Mouse (Mus musculus): ENCODE measurements around the gene Rfx8. TPM values are rescaled to one million over a fixed set of nuclear protein-coding genes. Genes with fewer than 3 reads are reported as not detected.

Gene Rfx8
- polyA plus RNA-seq, 1 experiment, result 0.02 TPM

GRCm38 (mm10) chr1:39710604-39711003 is 10.2 kb downstream of the Rfx8 start:
- no peaks in the 10 kb centered on the region for H3K79me3 ChIP-seq (ENCODE audit: low read depth)
- no peak overlapping the region for H3ac ChIP-seq (ENCODE audit: control insufficient read depth, insufficient read length, low read depth)
- no peaks in the 10 kb centered on the region for H3K27me3 ChIP-seq (ENCODE audit: control insufficient read depth, insufficient read depth, insufficient read length)
- H3K79me2 ChIP-seq (ENCODE audit: control insufficient read depth, insufficient read depth), result no peaks in the 10 kb centered on the region
- no peaks in the 10 kb centered on the region for H3K36me3 ChIP-seq (ENCODE audit: control insufficient read depth, insufficient read depth)
- no peak for TF ChIP-seq FOSL1 (IDR thresholded peaks at IDR 0.05; ENCODE audit: insufficient read depth, low read length, poor library complexity, severe bottlenecking)
- H3K4me3 ChIP-seq (ENCODE audit: insufficient read depth, poor library complexity, severe bottlenecking), result no peak overlapping the region

GRCm38 (mm10) chr1:39710016-39710415 is 10.8 kb downstream of the Rfx8 start:
- H3K79me2 ChIP-seq (ENCODE audit: control insufficient read depth, insufficient read depth), result no peaks in the 10 kb centered on the region

DNA sequence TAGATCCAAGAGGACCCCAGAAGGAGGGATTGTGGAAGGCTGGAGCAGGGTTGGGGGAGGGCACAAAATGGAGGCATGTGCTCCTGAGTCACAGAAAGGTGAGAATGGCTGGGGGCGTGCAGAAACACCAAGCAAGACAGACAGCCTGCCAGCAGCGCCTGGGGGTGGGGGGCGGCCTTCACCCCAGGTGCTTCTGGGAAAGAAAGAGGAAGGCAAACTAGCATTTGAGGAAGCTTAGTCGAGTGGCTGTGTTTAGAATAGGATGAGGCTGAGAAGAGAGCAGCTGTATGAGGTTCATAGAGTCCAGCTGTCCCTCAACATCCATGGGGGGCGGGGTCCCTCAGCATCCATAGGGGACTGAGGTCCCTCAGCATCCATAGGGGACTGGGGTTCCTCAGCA is 12.0 kb downstream of the Rfx8 start:
- Histone ChIP-seq H3K27me3 (ENCODE audit: control insufficient read depth, insufficient read depth, insufficient read length) (no peaks in the 10 kb centered on the region), H3K79me3 (ENCODE audit: low read depth) (no peaks in the 10 kb centered on the region), H3K79me2 (ENCODE audit: control insufficient read depth, insufficient read depth) (no peaks in the 10 kb centered on the region), H3K4me3 (ENCODE audit: insufficient read depth, poor library complexity, severe bottlenecking) (no peak overlapping the region), H3ac (ENCODE audit: control insufficient read depth, insufficient read length, low read depth) (no peak overlapping the region), H3K36me3 (ENCODE audit: control insufficient read depth, insufficient read depth) (no peaks in the 10 kb centered on the region)
- no peak for TF ChIP-seq CEBPB (IDR thresholded peaks at IDR 0.05; ENCODE audit: low read depth)
- TF ChIP-seq MAX (IDR thresholded peaks at IDR 0.05), result no peak
- no peak for TF ChIP-seq USF1 (IDR thresholded peaks at IDR 0.05; ENCODE audit: low read depth)
- no peak for TF ChIP-seq FOSL1 (IDR thresholded peaks at IDR 0.05; ENCODE audit: insufficient read depth, low read length, poor library complexity, severe bottlenecking)
- no peak for TF ChIP-seq CTCF (IDR thresholded peaks at IDR 0.05; ENCODE audit: control insufficient read depth, insufficient read depth, insufficient read length)
- TF ChIP-seq MYOD1 (IDR thresholded peaks at IDR 0.05; ENCODE audit: control insufficient read depth, insufficient read length, low read depth), result no peak
- no peak for TF ChIP-seq MYOG (IDR thresholded peaks at IDR 0.05; ENCODE audit: control insufficient read depth, extremely low read depth, insufficient read length)

More at GRCm38 (mm10) chr1:39710016-39710415, 10.8 kb downstream of the Rfx8 start:
- Histone ChIP-seq H3ac (ENCODE audit: control insufficient read depth, insufficient read length, low read depth) (no peak overlapping the region), H3K4me3 (ENCODE audit: insufficient read depth, poor library complexity, severe bottlenecking) (no peak overlapping the region), H3K79me3 (ENCODE audit: low read depth) (no peaks in the 10 kb centered on the region), H3K36me3 (ENCODE audit: control insufficient read depth, insufficient read depth) (no peaks in the 10 kb centered on the region), H3K27me3 (ENCODE audit: control insufficient read depth, insufficient read depth, insufficient read length) (no peaks in the 10 kb centered on the region)
- TF ChIP-seq FOSL1 (IDR thresholded peaks at IDR 0.05; ENCODE audit: insufficient read depth, low read length, poor library complexity, severe bottlenecking) (no peak), MYOD1 (IDR thresholded peaks at IDR 0.05; ENCODE audit: control insufficient read depth, insufficient read length, low read depth) (no peak), CTCF (IDR thresholded peaks at IDR 0.05; ENCODE audit: control insufficient read depth, insufficient read depth, insufficient read length) (no peak), CEBPB (IDR thresholded peaks at IDR 0.05; ENCODE audit: low read depth) (no peak), MYOG (IDR thresholded peaks at IDR 0.05; ENCODE audit: control insufficient read depth, extremely low read depth, insufficient read length) (no peak), MAX (IDR thresholded peaks at IDR 0.05) (no peak)

DNA sequence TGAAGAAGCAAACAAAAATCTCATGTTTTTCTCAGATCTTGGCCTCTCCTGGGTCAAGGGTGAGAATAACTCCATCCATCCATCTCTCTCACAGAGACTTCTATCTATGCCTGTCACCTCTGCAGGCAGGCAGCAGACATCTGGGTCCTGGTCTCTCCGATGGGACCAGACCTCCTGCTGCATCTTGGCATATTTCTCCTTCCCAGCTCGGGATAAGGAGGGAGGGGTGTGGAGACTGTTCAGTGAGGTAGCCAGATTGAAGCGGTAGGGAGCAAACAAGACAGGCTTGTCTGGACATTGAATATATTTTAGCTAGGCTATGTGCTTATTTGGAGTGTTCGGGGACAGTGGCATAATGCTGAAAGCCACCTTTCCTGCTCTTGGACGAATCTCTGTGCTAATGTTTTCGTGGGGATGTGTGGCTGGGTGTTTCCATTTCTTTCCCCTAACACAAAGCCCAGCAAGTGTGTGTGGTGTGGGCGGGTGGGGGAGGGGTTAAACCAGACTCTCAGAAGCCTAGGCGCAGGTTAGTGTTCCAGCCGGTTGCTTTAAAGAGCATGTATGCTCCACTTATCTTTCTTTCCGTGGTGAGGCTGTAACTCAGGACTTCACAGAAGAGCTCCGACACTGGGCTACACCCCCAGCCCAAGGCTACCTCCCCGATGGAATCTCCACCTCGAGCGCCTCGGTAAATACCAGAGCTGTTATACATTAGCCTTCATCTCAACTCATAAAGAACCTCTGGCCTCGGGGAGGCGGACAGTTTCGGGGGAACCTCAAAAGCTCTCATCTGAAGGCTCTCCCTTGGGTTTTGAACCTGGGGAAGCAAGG is 18.4 kb downstream of the Rfx8 start:
- no peak for TF ChIP-seq CTCF (IDR thresholded peaks at IDR 0.05; ENCODE audit: control insufficient read depth, insufficient read depth, insufficient read length)
- TF ChIP-seq FOSL1 (IDR thresholded peaks at IDR 0.05; ENCODE audit: insufficient read depth, low read length, poor library complexity, severe bottlenecking), result no peak
- no peak for TF ChIP-seq MYOD1 (IDR thresholded peaks at IDR 0.05; ENCODE audit: control insufficient read depth, insufficient read length, low read depth)
- no peak for TF ChIP-seq MAX (IDR thresholded peaks at IDR 0.05)
- no peak for TF ChIP-seq CEBPB (IDR thresholded peaks at IDR 0.05; ENCODE audit: low read depth)
- no peak for TF ChIP-seq USF1 (IDR thresholded peaks at IDR 0.05; ENCODE audit: low read depth)
- no peak for TF ChIP-seq MYOG (IDR thresholded peaks at IDR 0.05; ENCODE audit: control insufficient read depth, extremely low read depth, insufficient read length)
- Histone ChIP-seq H3K79me3 (ENCODE audit: low read depth) (no peaks in the 10 kb centered on the region), H3K36me3 (ENCODE audit: control insufficient read depth, insufficient read depth) (no peaks in the 10 kb centered on the region), H3K27me3 (ENCODE audit: control insufficient read depth, insufficient read depth, insufficient read length) (no peaks in the 10 kb centered on the region), H3K79me2 (ENCODE audit: control insufficient read depth, insufficient read depth) (no peaks in the 10 kb centered on the region), H3ac (ENCODE audit: control insufficient read depth, insufficient read length, low read depth) (no peak overlapping the region), H3K4me3 (ENCODE audit: insufficient read depth, poor library complexity, severe bottlenecking) (no peak overlapping the region)

GRCm38 (mm10) chr1:39701274-39701602 is 19.6 kb downstream of the Rfx8 start:
- TF ChIP-seq CEBPB (IDR thresholded peaks at IDR 0.05; ENCODE audit: low read depth) (no peak), MAX (IDR thresholded peaks at IDR 0.05) (no peak), CTCF (IDR thresholded peaks at IDR 0.05; ENCODE audit: control insufficient read depth, insufficient read depth, insufficient read length) (no peak), MYOG (IDR thresholded peaks at IDR 0.05; ENCODE audit: control insufficient read depth, extremely low read depth, insufficient read length) (no peak), FOSL1 (IDR thresholded peaks at IDR 0.05; ENCODE audit: insufficient read depth, low read length, poor library complexity, severe bottlenecking) (no peak), MYOD1 (IDR thresholded peaks at IDR 0.05; ENCODE audit: control insufficient read depth, insufficient read length, low read depth) (no peak), USF1 (IDR thresholded peaks at IDR 0.05; ENCODE audit: low read depth) (no peak)
- no peak overlapping the region for H3K4me3 ChIP-seq (ENCODE audit: insufficient read depth, poor library complexity, severe bottlenecking)

More at GRCm38 (mm10) chr1:39701274-39701602, 19.6 kb downstream of the Rfx8 start:
- Histone ChIP-seq H3K27me3 (ENCODE audit: control insufficient read depth, insufficient read depth, insufficient read length) (no peaks in the 10 kb centered on the region), H3K36me3 (ENCODE audit: control insufficient read depth, insufficient read depth) (no peaks in the 10 kb centered on the region), H3K79me3 (ENCODE audit: low read depth) (no peaks in the 10 kb centered on the region), H3ac (ENCODE audit: control insufficient read depth, insufficient read length, low read depth) (no peak overlapping the region), H3K79me2 (ENCODE audit: control insufficient read depth, insufficient read depth) (no peaks in the 10 kb centered on the region)
